Mouse (Mus musculus): Measurements from ENCODE around the gene Lsg1. TPM values are rescaled to one million over a fixed set of nuclear protein-coding genes. Genes with fewer than 3 reads are reported as not detected.

The Lsg1 gene
- polyA plus RNA-seq (2015; fragmentation: Nextera tagmentation; extraction: Ambion mirVana) = 56.7 and 59.1 TPM in 2 replicates

- Histone ChIP-seq H3K4me1 (0 out of 2 replicates have a peak, but pooled peaks cover 11% of the 10 kb centered on the region), H3K9ac (peak within 1 kb of the TSS; percentile 71), H3K9me3 (replicated peaks) (no peaks in the 10 kb centered on the region), H3K27me3 (no peaks in the 10 kb centered on the region), H3K36me3 (peaks cover 25% of the 10 kb centered on the region), H3K4me2 (replicated peaks) (peak within 1 kb of the TSS; percentile 80), H3K27ac (replicated peaks) (peak within 1 kb of the TSS; percentile 78), H3K4me3 (replicated peaks) (peak within 1 kb of the TSS; percentile 69)
- 3% methylated on average over 35 of the region's 35 CpGs for WGBS
- peak; percentile 89 for ATAC-seq (ENCODE audit: insufficient number of reproducible peaks, low FRiP score, low TSS enrichment, low read depth)
These were observed at the start of gene Lsg1 for GRCm38 (mm10) chr16:30587494-30588327. Gene Lsg1, minus strand, starts transcription at chr16:30587592.

GRCm38 (mm10) chr16:30633906-30634746 is 46.7 kb upstream of the Lsg1 start:
- Histone ChIP-seq H3K4me1 (no peaks in the 10 kb centered on the region), H3K4me3 (replicated peaks) (no peak overlapping the region)
- 50% methylated on average over 8 of the region's 8 CpGs for WGBS

GRCm38 (mm10) chr16:30629509-30629908 is 42.1 kb upstream of the Lsg1 start:
- WGBS = 88% methylated on average over 5 of the region's 5 CpGs
- Histone ChIP-seq H3K4me3 (replicated peaks) (no peak overlapping the region), H3K9me3 (replicated peaks) (no peaks in the 10 kb centered on the region), H3K9ac (no peak overlapping the region), H3K27ac (replicated peaks) (no peak overlapping the region), H3K27me3 (no peaks in the 10 kb centered on the region), H3K36me3 (no peaks in the 10 kb centered on the region), H3K4me1 (peaks cover 4% of the 10 kb centered on the region; the same call in 1 of the 2 replicates), H3K4me2 (replicated peaks) (no peak overlapping the region)
- no peak for ATAC-seq (ENCODE audit: insufficient number of reproducible peaks, low FRiP score, low TSS enrichment, low read depth)

More at GRCm38 (mm10) chr16:30633906-30634746, 46.7 kb upstream of the Lsg1 start:
- no peak overlapping the region for H3K9ac ChIP-seq
- ATAC-seq (ENCODE audit: insufficient number of reproducible peaks, low FRiP score, low TSS enrichment, low read depth) = no peak
- no peak overlapping the region for H3K27ac ChIP-seq (replicated peaks)
- no peaks in the 10 kb centered on the region for H3K36me3 ChIP-seq
- no peaks in the 10 kb centered on the region for H3K27me3 ChIP-seq
- H3K4me2 ChIP-seq (replicated peaks) = no peak overlapping the region
- H3K9me3 ChIP-seq (replicated peaks) = no peaks in the 10 kb centered on the region

GRCm38 (mm10) chr16:30628401-30628800 is 41.0 kb upstream of the Lsg1 start:
- no peak for ATAC-seq (ENCODE audit: insufficient number of reproducible peaks, low FRiP score, low TSS enrichment, low read depth)

DNA sequence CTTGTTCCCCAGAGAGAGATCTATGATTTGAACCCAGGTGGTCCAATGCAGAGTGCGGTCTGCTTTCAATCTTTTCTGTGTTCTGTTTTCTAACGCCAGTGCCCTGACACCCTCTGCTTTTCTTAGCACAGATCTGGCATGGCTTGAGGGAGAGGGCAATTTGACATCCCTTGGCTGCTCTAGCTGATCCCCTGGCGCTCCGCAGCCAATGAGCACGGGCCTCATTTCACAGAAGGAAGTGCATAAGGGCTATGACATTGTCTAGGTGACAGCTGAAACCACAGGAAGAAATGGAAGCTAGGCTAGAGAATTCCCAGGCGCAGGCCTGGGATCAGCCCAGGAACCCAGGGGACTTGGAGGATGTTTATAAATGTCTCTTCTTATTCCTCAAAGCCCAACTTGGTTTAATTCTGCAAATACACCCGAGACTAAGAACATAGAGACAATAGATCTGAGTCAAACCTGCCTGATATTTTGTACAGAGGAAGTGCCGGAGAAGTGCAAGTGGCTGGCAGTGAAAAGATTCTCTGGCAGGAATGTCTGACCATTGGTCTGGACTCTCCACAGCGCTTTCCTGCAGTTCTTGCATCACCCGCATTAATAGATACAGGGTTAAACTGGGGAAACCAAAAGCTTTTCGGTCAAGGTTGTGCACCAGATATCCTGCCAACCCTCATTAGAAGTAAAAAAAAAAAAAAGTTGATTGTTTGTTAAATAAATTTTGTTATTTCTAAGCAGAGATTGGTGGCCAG is 40.4 kb upstream of the Lsg1 start:
- no peaks in the 10 kb centered on the region for H3K36me3 ChIP-seq
- H3K27me3 ChIP-seq = no peaks in the 10 kb centered on the region
- H3K9ac ChIP-seq = no peak overlapping the region
- H3K4me1 ChIP-seq = peaks cover 7% of the 10 kb centered on the region; the same call in 1 of the 2 replicates
- no peak overlapping the region for H3K4me2 ChIP-seq (replicated peaks)
- no peaks in the 10 kb centered on the region for H3K9me3 ChIP-seq (replicated peaks)
- WGBS = 51% methylated on average over 11 of the region's 11 CpGs
- H3K4me3 ChIP-seq (replicated peaks) = no peak overlapping the region
- H3K27ac ChIP-seq (replicated peaks) = no peak overlapping the region
- peak; percentile 79 for ATAC-seq (ENCODE audit: insufficient number of reproducible peaks, low FRiP score, low TSS enrichment, low read depth)

More at GRCm38 (mm10) chr16:30628401-30628800, 41.0 kb upstream of the Lsg1 start:
- no peaks in the 10 kb centered on the region for H3K9me3 ChIP-seq (replicated peaks)
- no peak overlapping the region for H3K9ac ChIP-seq
- no peaks in the 10 kb centered on the region for H3K36me3 ChIP-seq
- H3K27ac ChIP-seq (replicated peaks) = no peak overlapping the region
- peaks cover 7% of the 10 kb centered on the region; the same call in 1 of the 2 replicates for H3K4me1 ChIP-seq
- H3K4me2 ChIP-seq (replicated peaks) = no peak overlapping the region
- no peak overlapping the region for H3K4me3 ChIP-seq (replicated peaks)
- WGBS = 33% methylated on average over 6 of the region's 6 CpGs
- H3K27me3 ChIP-seq = no peaks in the 10 kb centered on the region

DNA sequence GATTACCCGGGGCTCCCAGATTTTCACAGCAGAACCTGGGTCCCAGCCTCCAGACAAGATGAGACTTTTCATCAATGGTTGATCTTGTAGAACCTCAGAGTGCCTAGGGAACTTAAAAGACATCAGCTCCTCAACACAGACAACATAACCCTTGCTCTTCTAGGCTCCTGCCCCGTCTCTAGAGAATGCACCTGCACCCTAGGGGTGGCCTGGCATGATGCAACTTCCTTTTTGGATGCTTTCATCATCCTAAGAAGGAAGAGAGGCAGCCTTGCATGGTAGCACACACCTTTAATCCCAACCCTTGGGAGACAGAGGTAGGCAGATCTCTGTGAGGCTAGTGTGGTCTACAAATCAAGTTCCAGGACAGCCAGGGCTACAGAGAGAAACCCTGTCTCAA is 37.2 kb upstream of the Lsg1 start:
- no peak overlapping the region for H3K27ac ChIP-seq (replicated peaks)
- peaks cover 7% of the 10 kb centered on the region; the same call in 1 of the 2 replicates for H3K4me1 ChIP-seq
- no peak for ATAC-seq (ENCODE audit: insufficient number of reproducible peaks, low FRiP score, low TSS enrichment, low read depth)
- H3K36me3 ChIP-seq = no peaks in the 10 kb centered on the region
- H3K9me3 ChIP-seq (replicated peaks) = no peaks in the 10 kb centered on the region
- no peak overlapping the region for H3K4me2 ChIP-seq (replicated peaks)
- H3K27me3 ChIP-seq = no peaks in the 10 kb centered on the region
- H3K4me3 ChIP-seq (replicated peaks) = no peak overlapping the region
- no peak overlapping the region for H3K9ac ChIP-seq
- 72% methylated on average over 2 of the region's 2 CpGs for WGBS

DNA sequence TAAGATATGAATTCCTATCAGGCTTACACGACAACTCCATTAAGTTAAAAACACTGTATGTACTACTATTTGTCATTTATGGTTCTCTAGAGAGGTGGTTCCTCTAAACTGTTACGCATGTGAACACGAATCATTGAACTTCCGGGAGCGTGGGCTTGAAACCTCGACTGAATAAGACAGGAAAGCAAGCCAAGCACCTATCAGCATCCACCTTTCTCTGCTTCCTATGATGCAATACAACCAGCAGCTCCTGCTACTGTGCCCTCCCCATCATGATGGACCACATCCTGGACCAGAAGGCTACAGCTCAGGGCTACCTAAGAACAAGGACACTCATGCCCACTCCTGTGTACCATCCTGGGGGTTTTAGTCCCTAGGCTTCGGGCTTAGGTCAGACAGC is 36.3 kb upstream of the Lsg1 start:
- H3K27me3 ChIP-seq = no peaks in the 10 kb centered on the region
- no peaks in the 10 kb centered on the region for H3K9me3 ChIP-seq (replicated peaks)
- no peak for ATAC-seq (ENCODE audit: insufficient number of reproducible peaks, low FRiP score, low TSS enrichment, low read depth)
- no peaks in the 10 kb centered on the region for H3K36me3 ChIP-seq
- H3K4me1 ChIP-seq = peaks cover 7% of the 10 kb centered on the region; the same call in 1 of the 2 replicates
- no peak overlapping the region for H3K9ac ChIP-seq
- H3K27ac ChIP-seq (replicated peaks) = no peak overlapping the region
- no peak overlapping the region for H3K4me3 ChIP-seq (replicated peaks)
- WGBS = 81% methylated on average over 7 of the region's 7 CpGs
- no peak overlapping the region for H3K4me2 ChIP-seq (replicated peaks)

DNA sequence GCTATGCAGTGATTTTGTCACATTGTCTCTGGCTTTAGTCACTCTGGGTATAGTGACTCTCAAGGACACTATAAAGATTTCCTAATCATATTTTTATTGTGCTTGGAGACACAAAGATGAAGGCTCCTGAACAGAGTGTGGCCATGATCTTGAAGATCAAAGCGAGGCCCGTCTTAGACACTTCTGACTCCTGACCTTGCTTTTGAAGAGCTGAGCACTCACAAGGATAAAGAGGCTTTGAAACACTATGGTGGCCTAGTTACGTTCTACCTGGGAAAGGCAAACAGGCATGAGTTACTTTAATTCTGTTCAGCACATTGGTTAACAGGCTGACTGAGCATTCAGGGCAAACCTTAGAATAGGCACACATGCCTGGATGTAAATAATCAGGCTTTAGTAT is 28.9 kb upstream of the Lsg1 start:
- no peak overlapping the region for H3K4me2 ChIP-seq (replicated peaks)
- H3K9me3 ChIP-seq (replicated peaks) = no peaks in the 10 kb centered on the region
- H3K27ac ChIP-seq (replicated peaks) = no peak overlapping the region
- H3K9ac ChIP-seq = no peak overlapping the region
- no peak for ATAC-seq (ENCODE audit: insufficient number of reproducible peaks, low FRiP score, low TSS enrichment, low read depth)
- no peaks in the 10 kb centered on the region for H3K36me3 ChIP-seq
- H3K27me3 ChIP-seq = no peaks in the 10 kb centered on the region
- no peaks in the 10 kb centered on the region for H3K4me1 ChIP-seq
- no peak overlapping the region for H3K4me3 ChIP-seq (replicated peaks)
- WGBS = 82% methylated on average over 3 of the region's 3 CpGs

GRCm38 (mm10) chr16:30614705-30615317 is 27.4 kb upstream of the Lsg1 start:
- H3K27ac ChIP-seq (replicated peaks) = no peak overlapping the region
- H3K9me3 ChIP-seq (replicated peaks) = no peaks in the 10 kb centered on the region
- peak; percentile 60 for ATAC-seq (ENCODE audit: insufficient number of reproducible peaks, low FRiP score, low TSS enrichment, low read depth)
- no peak overlapping the region for H3K4me3 ChIP-seq (replicated peaks)
- 24% methylated on average over 6 of the region's 6 CpGs for WGBS
- no peaks in the 10 kb centered on the region for H3K36me3 ChIP-seq
- H3K9ac ChIP-seq = no peak overlapping the region
- no peaks in the 10 kb centered on the region for H3K27me3 ChIP-seq
- H3K4me2 ChIP-seq (replicated peaks) = no peak overlapping the region
- no peaks in the 10 kb centered on the region for H3K4me1 ChIP-seq

GRCm38 (mm10) chr16:30614122-30614521 is 26.7 kb upstream of the Lsg1 start:
- Histone ChIP-seq H3K9me3 (replicated peaks) (no peaks in the 10 kb centered on the region), H3K27ac (replicated peaks) (no peak overlapping the region), H3K27me3 (no peaks in the 10 kb centered on the region), H3K4me2 (replicated peaks) (no peak overlapping the region), H3K4me1 (no peaks in the 10 kb centered on the region), H3K4me3 (replicated peaks) (no peak overlapping the region), H3K9ac (no peak overlapping the region), H3K36me3 (no peaks in the 10 kb centered on the region)
- no peak for ATAC-seq (ENCODE audit: insufficient number of reproducible peaks, low FRiP score, low TSS enrichment, low read depth)
- WGBS = 30% methylated on average over 5 of the region's 5 CpGs
